Mouse (Mus musculus) forebrain, embryonic 11.5 days (tissue): Measurements from ENCODE around the gene Cited2. TPM values are rescaled to one million over a fixed set of nuclear protein-coding genes. Genes with fewer than 3 reads are reported as not detected.

ENCODE experiments used
- ATAC-seq: fragments of 200-750 bp; cut with Nextera tagmentation; replicated peaks from 2 replicates; pipeline ENCODE4 v1.8.0; 2017; ENCODE audit warnings: moderate TSS enrichment; ENCODE audit not compliant: low FRiP score
- DNase-seq: peaks from one replicate; pipeline ENCODE4 v3.0.0-alpha.2; 2017; ENCODE audit warnings: low spot score
- H3K27ac ChIP-seq: fragments of 300-500 bp; sonication (generic); 2 replicates; pipeline ENCODE4 v1.5.1; 2014; ENCODE audit warnings: low read depth, low read length
- H3K27me3 ChIP-seq: fragments of 300-500 bp; sonication (generic); 2 replicates; pipeline ENCODE4 v1.6.1; 2014; ENCODE audit warnings: mild to moderate bottlenecking, low read length, mixed read lengths; ENCODE audit not compliant: control insufficient read depth, insufficient read depth
- H3K36me3 ChIP-seq: fragments of 300-500 bp; sonication (generic); 2 replicates; pipeline ENCODE4 v1.6.1; 2014; ENCODE audit warnings: mild to moderate bottlenecking, low read length, moderate library complexity, mixed read lengths; ENCODE audit not compliant: control insufficient read depth, insufficient read depth
- H3K4me1 ChIP-seq: fragments of 300-500 bp; sonication (generic); replicated peaks from 2 replicates; pipeline ENCODE4 v1.6.1; 2014; ENCODE audit warnings: low read length, mixed read lengths; ENCODE audit not compliant: control insufficient read depth, insufficient read depth
- H3K4me2 ChIP-seq: fragments of 300-500 bp; sonication (generic); 2 replicates; pipeline ENCODE4 v1.6.1; 2014; ENCODE audit warnings: low read depth, mild to moderate bottlenecking, low read length, moderate library complexity, mixed read lengths; ENCODE audit not compliant: severe bottlenecking
- H3K4me3 ChIP-seq: fragments of 300-500 bp; sonication (generic); 2 replicates; pipeline ENCODE4 v1.5.1; 2014; ENCODE audit warnings: low read depth, low read length
- H3K9ac ChIP-seq: fragments of 300-500 bp; sonication (generic); 2 replicates; pipeline ENCODE4 v1.6.1; 2014; ENCODE audit warnings: low read length
- H3K9me3 ChIP-seq: fragments of 300-500 bp; sonication (generic); 2 replicates; pipeline ENCODE4 v1.6.1; 2016; ENCODE audit warnings: low read length, mixed read lengths; ENCODE audit not compliant: control insufficient read depth
- WGBS: fragments of 180-500 bp; shearing (Covaris S2); extraction: QIAGEN DNeasy Blood & Tissue Kit; methylation state at CpG from one replicate; pipeline ENCODE4 v1.1.7; 2014; 5-methylcytosine and 5-hydroxymethylcytosine counted together
- polyA plus RNA-seq: library from polyadenylated mRNA; unstranded; fragments of >200 nt; fragmentation: Nextera tagmentation; extraction: Ambion mirVana; gene quantifications from 2 replicates; pipeline ENCODE4 v1.2.1, GENCODE M21; 2014

Cited2 gene
- polyA plus RNA-seq, 1 experiment from 2014 or later: 62.9 TPM

- no peak for ATAC-seq
- Histone ChIP-seq H3K27me3 (no peaks in the 10 kb centered on the region), H3K27ac (no peak overlapping the region), H3K4me2 (no peak overlapping the region), H3K9me3 (peaks cover under 1% of the 10 kb centered on the region; the same call in 1 of the 2 replicates), H3K4me1 (no peaks in the 10 kb centered on the region), H3K4me3 (no peak overlapping the region), H3K36me3 (no peaks in the 10 kb centered on the region), H3K9ac (no peak overlapping the region)
- WGBS: 81% methylated on average over 9 of the region's 9 CpGs
- no peak for DNase-seq
These were observed 38.0 kb downstream of the Cited2 start for GRCm38 (mm10) chr10:17760750-17761613.

DNA sequence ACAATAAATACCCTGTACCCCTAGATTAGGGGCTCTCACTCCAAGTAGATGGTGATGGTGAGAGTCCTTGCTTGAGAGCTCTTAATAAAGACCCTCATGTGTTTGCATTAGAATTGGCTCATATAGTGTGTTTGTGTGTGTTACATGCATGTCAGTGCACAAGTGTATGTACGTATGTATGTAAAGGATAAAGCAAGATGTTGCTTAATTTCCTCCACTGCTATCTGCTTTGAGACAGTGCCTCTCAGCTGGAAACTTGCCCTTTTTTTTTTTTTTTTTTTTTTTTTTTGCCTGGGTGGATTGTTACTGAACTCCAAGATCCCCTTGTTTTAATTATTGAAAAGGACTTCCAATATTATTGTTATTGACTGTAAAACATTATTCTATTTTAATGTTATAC lies 38.6 kb downstream of the Cited2 start:
- DNase-seq (no peak), ATAC-seq (no peak)
- no peak overlapping the region for H3K4me3 ChIP-seq
- H3K4me1 ChIP-seq: no peaks in the 10 kb centered on the region
- no peaks in the 10 kb centered on the region for H3K36me3 ChIP-seq
- no peak overlapping the region for H3K27ac ChIP-seq
- WGBS: 85% methylated on average over 1 of the region's 1 CpGs
- H3K4me2 ChIP-seq: no peak overlapping the region
- no peaks in the 10 kb centered on the region for H3K27me3 ChIP-seq
- no peaks in the 10 kb centered on the region for H3K9me3 ChIP-seq
- no peak overlapping the region for H3K9ac ChIP-seq

DNA sequence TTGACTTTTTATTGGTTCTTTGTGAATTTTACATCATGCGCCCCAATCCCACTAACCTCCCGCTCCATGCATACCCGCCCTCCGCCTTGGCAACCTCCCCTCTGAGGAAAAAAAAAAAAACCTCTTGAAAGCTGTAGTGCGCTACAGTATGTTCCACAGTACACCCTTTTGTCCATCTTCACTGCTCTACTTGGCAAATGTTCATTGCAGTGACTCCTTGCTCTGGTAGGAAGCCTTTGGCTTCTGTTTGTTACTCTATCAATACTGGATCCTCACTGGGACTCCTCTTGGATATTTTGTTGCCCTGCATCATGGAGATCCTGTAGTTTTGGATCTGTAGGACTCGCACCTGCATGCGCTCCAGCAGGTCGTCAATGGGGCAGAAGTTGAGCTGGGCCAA lies 39.9 kb downstream of the Cited2 start:
- H3K4me1 ChIP-seq: no peaks in the 10 kb centered on the region

GRCm38 (mm10) chr10:17769856-17770255 lies 46.8 kb downstream of the Cited2 start:
- no peaks in the 10 kb centered on the region for H3K9me3 ChIP-seq
- H3K27ac ChIP-seq: no peak overlapping the region
- H3K4me2 ChIP-seq: no peak overlapping the region
- no peak overlapping the region for H3K9ac ChIP-seq
- no peak for ATAC-seq
- no peak overlapping the region for H3K4me3 ChIP-seq
- no peaks in the 10 kb centered on the region for H3K27me3 ChIP-seq
- WGBS: 76% methylated on average over 5 of the region's 5 CpGs
- no peak for DNase-seq
- no peaks in the 10 kb centered on the region for H3K36me3 ChIP-seq
- H3K4me1 ChIP-seq: no peaks in the 10 kb centered on the region

More for the DNA sequence above, 39.9 kb downstream of the Cited2 start:
- Histone ChIP-seq H3K27me3 (no peaks in the 10 kb centered on the region), H3K4me3 (no peak overlapping the region), H3K4me2 (no peak overlapping the region), H3K9ac (no peak overlapping the region), H3K9me3 (no peaks in the 10 kb centered on the region), H3K27ac (no peak overlapping the region), H3K36me3 (no peaks in the 10 kb centered on the region)
- ATAC-seq (no peak), DNase-seq (no peak)
- 92% methylated on average over 8 of the region's 8 CpGs for WGBS

DNA sequence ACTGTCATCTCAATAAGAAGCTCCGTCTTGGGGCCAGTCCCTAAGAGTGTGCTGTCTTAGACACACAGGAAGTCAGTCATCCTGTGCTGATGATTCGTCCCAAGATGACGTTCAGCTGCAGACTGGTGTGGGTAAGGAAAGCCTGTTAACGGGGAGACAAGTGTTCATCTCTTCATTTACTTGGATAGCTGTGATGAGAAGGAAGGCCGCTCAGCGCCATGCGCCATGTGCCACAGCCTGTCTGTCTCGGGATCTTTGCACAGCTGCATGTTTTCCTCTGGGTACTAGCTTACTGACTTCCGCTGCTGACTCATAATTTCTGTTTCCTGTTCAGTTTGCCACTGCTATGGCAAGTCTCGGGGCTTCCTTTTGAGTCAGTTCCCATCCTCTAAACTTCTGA lies 49.3 kb downstream of the Cited2 start:
- no peak overlapping the region for H3K9ac ChIP-seq
- no peak overlapping the region for H3K4me3 ChIP-seq
- H3K36me3 ChIP-seq: no peaks in the 10 kb centered on the region
- 92% methylated on average over 10 of the region's 10 CpGs for WGBS
- DNase-seq (no peak), ATAC-seq (no peak)
- H3K4me1 ChIP-seq: no peaks in the 10 kb centered on the region
- H3K27ac ChIP-seq: no peak overlapping the region
- no peaks in the 10 kb centered on the region for H3K27me3 ChIP-seq
- H3K4me2 ChIP-seq: no peak overlapping the region
- no peaks in the 10 kb centered on the region for H3K9me3 ChIP-seq

GRCm38 (mm10) chr10:17774366-17774765 lies 51.3 kb downstream of the Cited2 start:
- Histone ChIP-seq H3K4me2 (no peak overlapping the region), H3K4me3 (no peak overlapping the region), H3K27ac (no peak overlapping the region), H3K27me3 (no peaks in the 10 kb centered on the region), H3K4me1 (no peaks in the 10 kb centered on the region), H3K9ac (no peak overlapping the region), H3K9me3 (no peaks in the 10 kb centered on the region), H3K36me3 (no peaks in the 10 kb centered on the region)
- WGBS: 90% methylated on average over 3 of the region's 3 CpGs
- DNase-seq (no peak), ATAC-seq (no peak)

DNA sequence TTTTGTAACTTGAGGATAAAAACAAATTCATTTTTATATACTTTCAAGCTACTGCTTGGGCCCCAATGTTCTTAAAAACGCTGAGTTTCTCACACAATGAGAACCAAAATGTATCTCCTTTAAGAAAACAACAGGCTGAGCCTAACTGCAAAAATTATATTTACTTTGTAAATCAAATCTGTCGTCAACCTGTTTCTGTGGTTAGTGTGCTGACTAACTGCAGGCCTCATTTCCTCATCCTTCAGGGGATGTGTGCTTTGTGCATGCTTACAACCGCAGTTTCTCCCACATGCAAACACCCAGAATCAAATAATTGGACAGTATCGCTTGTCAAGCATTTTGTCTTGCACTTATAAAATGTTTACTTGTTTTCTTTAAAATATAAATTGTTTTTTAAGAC lies 52.1 kb downstream of the Cited2 start:
- H3K36me3 ChIP-seq: no peaks in the 10 kb centered on the region
- no peaks in the 10 kb centered on the region for H3K9me3 ChIP-seq
- no peak for ATAC-seq
- no peak overlapping the region for H3K4me2 ChIP-seq
- no peak for DNase-seq
- no peak overlapping the region for H3K4me3 ChIP-seq
- no peaks in the 10 kb centered on the region for H3K4me1 ChIP-seq
- no peak overlapping the region for H3K27ac ChIP-seq
- no peaks in the 10 kb centered on the region for H3K27me3 ChIP-seq
- no peak overlapping the region for H3K9ac ChIP-seq
- 87% methylated on average over 4 of the region's 4 CpGs for WGBS
